Mouse (Mus musculus) embryonic facial prominence, embryonic 12.5 days (tissue): ENCODE measurements at regions not wholly inside any gene's neighbourhood (a gene's known extent, or its start where the extent isn't known, plus 50 kb on each side); places are given as distances from the start of the nearest gene placed in this dataset.
"Not testable (repeated sequence)": the region's sequence is repeated elsewhere in the genome, so short reads cannot be mapped to it uniquely, and the experiment has no call there.

Experiments used
- ATAC-seq: fragments of 200-750 bp; cut with Nextera tagmentation; 2 replicates; pipeline ENCODE4 v1.8.0; 2017; ENCODE audit not compliant: insufficient number of reproducible peaks, insufficient read depth, low FRiP score, low TSS enrichment
- H3K27ac ChIP-seq: fragments of 300-500 bp; sonication (generic); 2 replicates; pipeline ENCODE4 v1.5.1; 2016; ENCODE audit warnings: mild to moderate bottlenecking
- H3K27me3 ChIP-seq: fragments of 300-500 bp; sonication (generic); 2 replicates; pipeline ENCODE4 v1.6.1; 2016; ENCODE audit warnings: mild to moderate bottlenecking, moderate library complexity
- H3K36me3 ChIP-seq: fragments of 300-500 bp; sonication (generic); 2 replicates; pipeline ENCODE4 v1.6.1; 2016; ENCODE audit warnings: mild to moderate bottlenecking
- H3K4me1 ChIP-seq: fragments of 300-500 bp; sonication (generic); 2 replicates; pipeline ENCODE4 v1.6.1; 2016
- H3K4me2 ChIP-seq: fragments of 300-500 bp; sonication (generic); replicated peaks from 2 replicates; pipeline ENCODE4 v1.6.1; 2016; ENCODE audit warnings: mild to moderate bottlenecking, moderate library complexity
- H3K4me3 ChIP-seq: fragments of 300-500 bp; sonication (generic); 2 replicates; pipeline ENCODE4 v1.5.1; 2016; ENCODE audit warnings: mild to moderate bottlenecking
- H3K9ac ChIP-seq: fragments of 300-500 bp; sonication (generic); 2 replicates; pipeline ENCODE4 v1.6.1; 2016; ENCODE audit warnings: mild to moderate bottlenecking, moderate library complexity
- H3K9me3 ChIP-seq: fragments of 300-500 bp; sonication (generic); 2 replicates; pipeline ENCODE4 v1.6.1; 2016; ENCODE audit warnings: mild to moderate bottlenecking, moderate library complexity
- WGBS: fragments of 180-500 bp; shearing (Covaris S2); methylation state at CpG from one replicate; pipeline ENCODE4 v1.1.7; 2016; 5-methylcytosine and 5-hydroxymethylcytosine counted together

DNA sequence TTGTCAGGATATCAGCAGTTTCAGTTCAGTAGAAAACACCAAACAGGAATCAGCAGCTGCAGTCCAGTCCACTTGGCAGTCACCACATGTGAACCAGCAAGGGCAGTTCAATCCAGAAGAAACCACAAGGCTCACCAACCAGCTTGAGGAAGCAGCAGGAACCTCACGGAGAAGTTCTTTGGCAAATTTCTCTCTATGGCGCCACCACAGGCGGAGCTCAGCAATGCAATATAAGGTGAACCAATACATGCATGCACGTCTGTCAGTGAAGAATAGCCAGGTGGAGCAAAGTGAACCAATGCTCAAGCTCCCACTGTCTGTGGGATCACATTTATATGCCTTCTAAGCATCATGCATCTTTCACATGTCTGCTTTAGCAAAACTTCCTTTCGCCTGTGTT lies 132.9 kb downstream of the Tomm20 start:
- WGBS = 90% methylated on average over 5 of the region's 5 CpGs

GRCm38 (mm10) chr8:126811358-126811757 lies 134.3 kb downstream of the Tomm20 start:
- H3K9ac ChIP-seq, H3K4me3 ChIP-seq, H3K27me3 ChIP-seq, H3K27ac ChIP-seq, H3K4me2 ChIP-seq, H3K4me1 ChIP-seq, H3K9me3 ChIP-seq, ATAC-seq, H3K36me3 ChIP-seq: not testable (repeated sequence)
- 46% methylated on average over 2 of the region's 2 CpGs for WGBS

More for the DNA sequence above, 132.9 kb downstream of the Tomm20 start:
- no peak overlapping the region for H3K4me3 ChIP-seq
- H3K9ac ChIP-seq = no peak overlapping the region
- no peak overlapping the region for H3K4me2 ChIP-seq
- H3K27ac ChIP-seq = no peak overlapping the region
- H3K4me1 ChIP-seq = peaks cover 3% of the 10 kb centered on the region; the same call in 1 of the 2 replicates
- H3K36me3 ChIP-seq = no peaks in the 10 kb centered on the region
- H3K9me3 ChIP-seq = no peaks in the 10 kb centered on the region
- ATAC-seq = no peak
- H3K27me3 ChIP-seq = no peaks in the 10 kb centered on the region

GRCm38 (mm10) chr8:126810516-126810915 lies 135.1 kb downstream of the Tomm20 start:
- Histone ChIP-seq H3K36me3 (no peaks in the 10 kb centered on the region), H3K4me3 (no peak overlapping the region), H3K4me1 (no peaks in the 10 kb centered on the region; the same call in 1 of the 2 replicates), H3K4me2 (no peak overlapping the region), H3K27ac (no peak overlapping the region), H3K27me3 (no peaks in the 10 kb centered on the region), H3K9me3 (no peaks in the 10 kb centered on the region), H3K9ac (no peak overlapping the region)
- no peak for ATAC-seq
- 85% methylated on average over 5 of the region's 5 CpGs for WGBS

DNA sequence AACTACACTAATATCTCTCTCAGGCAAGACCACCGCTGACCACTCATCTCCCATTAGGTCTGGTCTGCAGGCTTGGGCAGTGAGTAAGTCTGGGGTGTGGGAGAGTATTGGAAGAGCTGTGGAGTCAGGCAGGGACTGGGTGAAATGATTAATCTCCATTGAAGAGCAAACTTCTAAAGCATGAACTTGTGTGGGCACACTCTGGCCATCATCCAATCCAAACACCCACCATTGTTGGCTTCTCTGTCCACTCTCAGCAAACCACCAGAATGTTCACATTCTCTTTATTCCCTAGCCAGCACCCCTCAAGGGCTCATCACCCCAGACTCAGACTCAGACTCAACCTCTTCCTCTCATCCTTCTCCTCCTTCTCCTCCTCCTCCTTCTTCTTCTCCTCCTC lies 136.3 kb downstream of the Tomm20 start:
- no peaks in the 10 kb centered on the region; the same call in 1 of the 2 replicates for H3K4me1 ChIP-seq
- 90% methylated on average over 1 of the region's 1 CpGs for WGBS
- H3K4me2 ChIP-seq = no peak overlapping the region
- no peak overlapping the region for H3K4me3 ChIP-seq
- H3K9me3 ChIP-seq = no peaks in the 10 kb centered on the region
- H3K36me3 ChIP-seq = no peaks in the 10 kb centered on the region
- ATAC-seq = no peak
- no peaks in the 10 kb centered on the region for H3K27me3 ChIP-seq
- no peak overlapping the region for H3K27ac ChIP-seq
- no peak overlapping the region for H3K9ac ChIP-seq

DNA sequence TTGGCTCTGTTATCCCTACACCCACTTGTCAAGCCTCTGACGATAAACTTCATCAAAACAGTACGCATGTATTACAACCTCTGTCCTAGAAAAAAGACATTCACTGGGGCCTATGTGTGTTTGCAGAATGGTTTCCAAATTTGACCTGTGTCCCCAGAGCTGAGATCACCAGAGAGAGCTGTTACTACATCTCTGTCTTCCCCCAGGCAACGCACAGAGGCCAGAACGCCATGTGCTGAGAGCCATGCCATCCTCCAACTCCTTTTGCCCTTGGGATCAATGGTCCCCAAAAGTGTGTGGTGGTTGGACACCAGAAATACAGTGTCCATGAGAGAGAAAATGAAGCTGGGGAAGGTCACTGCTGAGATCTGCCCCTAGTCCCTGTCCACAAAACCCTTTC lies 137.1 kb downstream of the Tomm20 start:
- no peak overlapping the region for H3K4me2 ChIP-seq
- 86% methylated on average over 4 of the region's 4 CpGs for WGBS
- H3K4me1 ChIP-seq = no peaks in the 10 kb centered on the region; the same call in 1 of the 2 replicates
- no peak for ATAC-seq
- H3K27me3 ChIP-seq = no peaks in the 10 kb centered on the region
- H3K27ac ChIP-seq = no peak overlapping the region
- H3K9ac ChIP-seq = no peak overlapping the region
- no peaks in the 10 kb centered on the region for H3K9me3 ChIP-seq
- H3K4me3 ChIP-seq = no peak overlapping the region
- no peaks in the 10 kb centered on the region for H3K36me3 ChIP-seq

GRCm38 (mm10) chr8:126807171-126807768 lies 138.4 kb downstream of the Tomm20 start:
- WGBS = 81% methylated on average over 8 of the region's 8 CpGs
- no peak for ATAC-seq

GRCm38 (mm10) chr8:126806591-126806990 lies 139.1 kb downstream of the Tomm20 start:
- Histone ChIP-seq H3K9ac (no peak overlapping the region), H3K9me3 (no peaks in the 10 kb centered on the region), H3K27me3 (no peaks in the 10 kb centered on the region), H3K27ac (0 out of 2 replicates have a peak overlapping the region, but pooled peaks have one; percentile 67), H3K36me3 (no peaks in the 10 kb centered on the region), H3K4me1 (no peaks in the 10 kb centered on the region; the same call in 1 of the 2 replicates), H3K4me2 (no peak overlapping the region), H3K4me3 (no peak overlapping the region)
- ATAC-seq = no peak
- 89% methylated on average over 2 of the region's 2 CpGs for WGBS

More at GRCm38 (mm10) chr8:126807171-126807768, 138.4 kb downstream of the Tomm20 start:
- no peaks in the 10 kb centered on the region for H3K36me3 ChIP-seq
- H3K27me3 ChIP-seq = no peaks in the 10 kb centered on the region
- H3K4me1 ChIP-seq = no peaks in the 10 kb centered on the region; the same call in 1 of the 2 replicates
- H3K9me3 ChIP-seq = no peaks in the 10 kb centered on the region
- H3K4me3 ChIP-seq = no peak overlapping the region
- H3K27ac ChIP-seq = no peak overlapping the region
- no peak overlapping the region for H3K4me2 ChIP-seq
- H3K9ac ChIP-seq = no peak overlapping the region

DNA sequence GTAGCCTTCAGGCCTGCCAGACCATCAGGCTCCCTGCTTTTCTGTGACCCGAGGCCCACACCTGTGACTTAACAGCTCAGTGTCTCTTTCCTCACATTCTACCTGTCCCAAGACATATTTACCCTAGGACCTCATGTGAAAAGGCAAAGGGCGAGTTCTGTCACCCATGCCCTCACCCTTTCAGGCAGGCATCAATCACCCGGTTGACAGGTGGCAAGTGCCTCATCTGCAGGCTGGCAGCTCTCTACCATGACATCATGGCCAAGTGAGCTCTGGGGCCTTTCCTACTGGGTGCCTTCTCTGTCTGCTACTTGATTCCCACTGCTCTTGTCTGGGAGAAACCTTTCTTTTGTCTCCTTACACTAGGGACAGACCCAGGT lies 139.5 kb downstream of the Tomm20 start:
- Histone ChIP-seq H3K4me3 (no peak overlapping the region), H3K36me3 (no peaks in the 10 kb centered on the region), H3K4me2 (no peak overlapping the region), H3K9ac (no peak overlapping the region), H3K4me1 (no peaks in the 10 kb centered on the region; the same call in 1 of the 2 replicates), H3K9me3 (no peaks in the 10 kb centered on the region), H3K27me3 (no peaks in the 10 kb centered on the region), H3K27ac (peak overlapping the region; percentile 67)
- WGBS = 83% methylated on average over 3 of the region's 3 CpGs
- no peak for ATAC-seq

DNA sequence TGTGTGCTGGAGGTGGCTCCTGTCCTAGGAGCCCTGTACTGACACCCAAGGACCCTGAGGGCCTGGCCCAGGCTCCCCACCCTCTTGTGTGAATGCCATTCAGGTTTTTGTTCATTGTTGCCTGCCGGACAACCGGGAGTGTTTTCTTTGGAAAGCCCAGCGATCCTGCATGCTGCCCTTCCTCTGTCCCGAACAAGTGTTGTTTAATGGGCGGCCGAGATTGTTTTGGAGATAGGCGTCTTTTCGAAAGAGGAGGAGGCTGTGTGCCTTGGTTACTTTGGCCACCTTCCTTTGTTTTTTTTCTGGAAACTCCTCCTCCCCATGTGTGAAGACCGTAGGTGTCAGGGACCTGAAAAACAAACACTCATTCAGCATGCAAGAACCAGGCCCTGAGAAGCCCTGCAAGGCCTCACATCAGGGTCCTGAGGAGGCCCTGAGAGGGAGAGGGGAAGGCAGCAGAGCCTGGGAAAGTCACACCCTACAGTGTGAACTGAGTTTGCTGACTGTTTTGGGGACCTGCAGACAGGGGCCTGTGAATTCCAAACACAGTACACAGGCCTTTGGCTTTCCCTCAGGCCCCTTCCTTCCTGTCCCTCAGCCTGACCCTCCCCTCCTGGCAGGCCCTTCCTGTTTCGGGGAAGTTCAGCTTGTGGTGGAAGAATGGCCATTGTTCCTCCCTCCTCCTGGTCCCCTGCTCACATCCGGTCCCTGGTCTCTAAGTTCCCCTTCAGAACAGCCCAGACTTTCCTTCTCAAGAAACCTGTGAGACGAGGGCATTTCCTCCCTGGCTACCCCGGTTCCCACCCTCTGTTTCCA lies 140.1 kb downstream of the Tomm20 start:
- no peak for ATAC-seq
- H3K4me1 ChIP-seq = no peaks in the 10 kb centered on the region; the same call in 1 of the 2 replicates
- no peaks in the 10 kb centered on the region for H3K36me3 ChIP-seq
- H3K4me2 ChIP-seq = no peak overlapping the region
- H3K4me3 ChIP-seq = no peak overlapping the region
- H3K9ac ChIP-seq = no peak overlapping the region
- H3K27ac ChIP-seq = peak overlapping the region; percentile 67
- H3K9me3 ChIP-seq = no peaks in the 10 kb centered on the region
- WGBS = 51% methylated on average over 13 of the region's 13 CpGs
- H3K27me3 ChIP-seq = no peaks in the 10 kb centered on the region

GRCm38 (mm10) chr8:126804115-126804514 lies 141.5 kb downstream of the Tomm20 start:
- Histone ChIP-seq H3K4me1 (no peaks in the 10 kb centered on the region; the same call in 1 of the 2 replicates), H3K4me2 (no peak overlapping the region), H3K9ac (no peak overlapping the region), H3K27ac (peak overlapping the region; percentile 19; the same call in 1 of the 2 replicates), H3K27me3 (no peaks in the 10 kb centered on the region), H3K36me3 (no peaks in the 10 kb centered on the region), H3K9me3 (no peaks in the 10 kb centered on the region), H3K4me3 (no peak overlapping the region)
- 85% methylated on average over 7 of the region's 7 CpGs for WGBS
- ATAC-seq = no peak

DNA sequence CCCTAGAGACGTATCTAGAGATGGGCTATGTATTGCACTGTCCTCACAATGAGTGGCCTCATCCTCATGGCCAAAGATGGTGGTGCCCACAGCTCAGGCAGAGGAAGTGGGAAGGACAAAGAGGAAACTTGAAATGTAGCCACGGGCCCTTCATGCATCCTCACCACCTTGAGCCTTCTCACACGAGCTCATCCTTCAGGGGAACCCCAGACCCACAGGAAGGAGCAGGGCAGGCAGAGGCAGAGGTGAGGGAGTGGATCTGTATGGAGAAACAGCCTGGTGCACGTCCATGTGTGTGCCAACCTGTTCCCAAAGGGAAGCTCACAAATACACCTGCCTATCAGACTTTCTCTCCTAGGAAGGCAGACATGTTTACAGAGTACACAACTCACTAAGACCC lies 143.0 kb downstream of the Tomm20 start:
- H3K4me2 ChIP-seq = no peak overlapping the region
- WGBS = 70% methylated on average over 4 of the region's 4 CpGs
- no peak overlapping the region for H3K9ac ChIP-seq
- ATAC-seq = no peak
- no peaks in the 10 kb centered on the region; the same call in 1 of the 2 replicates for H3K4me1 ChIP-seq
- no peaks in the 10 kb centered on the region for H3K9me3 ChIP-seq
- H3K27ac ChIP-seq = no peak overlapping the region
- no peaks in the 10 kb centered on the region for H3K36me3 ChIP-seq
- no peaks in the 10 kb centered on the region for H3K27me3 ChIP-seq
- no peak overlapping the region for H3K4me3 ChIP-seq

DNA sequence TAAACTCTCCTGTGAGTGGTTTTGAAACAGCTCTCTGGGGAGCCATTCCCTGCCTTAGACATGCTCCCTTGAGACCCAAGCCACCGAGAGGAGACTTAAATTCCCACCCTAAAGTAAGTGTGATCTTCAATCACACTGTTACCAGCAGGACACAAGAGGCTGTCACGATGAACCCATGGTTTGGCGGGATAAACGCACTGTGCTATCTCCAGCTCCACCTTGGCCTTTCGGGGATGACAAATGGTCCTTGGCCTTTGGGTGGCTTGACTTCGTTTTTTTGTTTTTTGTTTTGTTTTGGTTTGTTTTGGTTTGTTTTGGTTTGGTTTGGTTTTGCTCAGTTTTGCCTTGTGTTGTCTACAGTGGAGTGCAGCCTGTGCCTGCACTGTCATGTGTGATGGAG lies 144.7 kb downstream of the Tomm20 start:
- Histone ChIP-seq H3K27ac (no peak overlapping the region), H3K9me3 (no peaks in the 10 kb centered on the region), H3K36me3 (no peaks in the 10 kb centered on the region), H3K27me3 (no peaks in the 10 kb centered on the region), H3K4me2 (no peak overlapping the region), H3K4me3 (no peak overlapping the region), H3K9ac (no peak overlapping the region), H3K4me1 (no peaks in the 10 kb centered on the region; the same call in 1 of the 2 replicates)
- 80% methylated on average over 6 of the region's 6 CpGs for WGBS
- no peak for ATAC-seq
